Mouse (Mus musculus): ENCODE results near the gene Tmem174.

DNA sequence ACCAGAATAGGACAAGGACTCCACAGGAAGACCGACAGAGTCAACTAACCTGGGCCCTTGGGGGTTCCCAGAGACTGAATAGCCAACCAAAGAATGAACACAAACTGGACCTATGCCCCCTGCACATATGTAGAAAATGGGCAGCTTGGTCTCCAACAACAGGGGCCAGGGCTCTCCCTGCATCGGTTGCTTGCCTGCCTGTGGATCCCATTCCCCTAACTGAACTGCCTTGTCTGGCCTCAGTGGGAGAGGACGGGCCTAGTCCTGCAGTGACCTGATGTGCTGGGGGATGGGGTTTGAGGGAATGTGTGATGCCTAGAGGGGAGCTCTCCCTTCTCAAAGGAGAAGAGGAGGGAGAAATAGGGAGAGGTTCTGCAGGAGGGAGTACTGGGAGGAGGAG is 32.1 kb upstream of the Tmem174 start:
- TF ChIP-seq CTCF (IDR thresholded peaks at IDR 0.05; ENCODE audit: low read depth) (no peak), EP300 (IDR thresholded peaks at IDR 0.05; ENCODE audit: low read depth) (no peak)
